Mouse (Mus musculus) intestine, embryonic 14.5 days (tissue): ENCODE data around the gene Abl1. TPM values are rescaled to one million over a fixed set of nuclear protein-coding genes. Genes with fewer than 3 reads are reported as not detected.

Experiments used
- ATAC-seq: fragments of 200-750 bp; cut with Nextera tagmentation; replicated peaks from 2 replicates; pipeline ENCODE4 v1.8.0; 2017; ENCODE audit warnings: low read depth, moderate number of reproducible peaks, moderate TSS enrichment, moderate library complexity; ENCODE audit not compliant: low FRiP score, low TSS enrichment
- DNase-seq: peaks from one replicate; pipeline ENCODE4 v3.0.0-alpha.2; 2018; ENCODE audit warnings: low spot score
- H3K27ac ChIP-seq: fragments of 300-500 bp; sonication (generic); 2 replicates; pipeline ENCODE4 v1.5.1; 2014; ENCODE audit warnings: low read depth, mild to moderate bottlenecking, control low read depth
- H3K27me3 ChIP-seq: fragments of 300-500 bp; sonication (generic); replicated peaks from 2 replicates; pipeline ENCODE4 v1.6.1; 2014; ENCODE audit warnings: low read length, control low read depth; ENCODE audit not compliant: control insufficient read depth, insufficient read depth
- H3K36me3 ChIP-seq: fragments of 300-500 bp; sonication (generic); 2 replicates; pipeline ENCODE4 v1.6.1; 2014; ENCODE audit warnings: low read length, control low read depth; ENCODE audit not compliant: control insufficient read depth, insufficient read depth
- H3K4me1 ChIP-seq: fragments of 300-500 bp; sonication (generic); replicated peaks from 2 replicates; pipeline ENCODE4 v1.6.1; 2014; ENCODE audit warnings: low read length, control low read depth, mixed read lengths; ENCODE audit not compliant: control insufficient read depth, insufficient read depth
- H3K4me2 ChIP-seq: fragments of 300-500 bp; sonication (generic); 2 replicates; pipeline ENCODE4 v1.6.1; 2014; ENCODE audit warnings: low read length
- H3K4me3 ChIP-seq: fragments of 300-500 bp; sonication (generic); 2 replicates; pipeline ENCODE4 v1.5.1; 2014; ENCODE audit warnings: low read depth, low read length, control low read depth, mixed read lengths
- H3K9ac ChIP-seq: fragments of 300-500 bp; sonication (generic); 2 replicates; pipeline ENCODE4 v1.6.1; 2014; ENCODE audit warnings: mild to moderate bottlenecking, low read length
- H3K9me3 ChIP-seq: fragments of 300-500 bp; sonication (generic); 2 replicates; pipeline ENCODE4 v1.6.1; 2016; ENCODE audit warnings: low read length, control low read depth; ENCODE audit not compliant: control insufficient read depth
- WGBS: fragments of 180-500 bp; shearing (Covaris S2); extraction: QIAGEN DNeasy Blood & Tissue Kit; methylation state at CpG from one replicate; pipeline ENCODE4 v1.1.7; 2014; 5-methylcytosine and 5-hydroxymethylcytosine counted together
- polyA plus RNA-seq: library from polyadenylated mRNA; unstranded; fragments of >200 nt; fragmentation: Nextera tagmentation; extraction: Ambion mirVana; gene quantifications from 2 replicates; pipeline ENCODE4 v1.2.1, GENCODE M21; 2014

Gene Abl1
- polyA plus RNA-seq, 1 experiment from 2014 or later: 48.1 TPM

- Histone ChIP-seq H3K36me3 (no peaks in the 10 kb centered on the region), H3K4me3 (no peak overlapping the region), H3K4me1 (peaks cover 12% of the 10 kb centered on the region; the same call in 1 of the 2 replicates), H3K9ac (no peak overlapping the region), H3K9me3 (no peaks in the 10 kb centered on the region), H3K27me3 (no peaks in the 10 kb centered on the region), H3K4me2 (no peak overlapping the region), H3K27ac (no peak overlapping the region)
- 87% methylated on average over 7 of the region's 7 CpGs for WGBS
- DNase-seq (no peak), ATAC-seq (no peak)
These were observed 36.7 kb downstream of the Abl1 start for GRCm38 (mm10) chr2:31724730-31725490.

DNA sequence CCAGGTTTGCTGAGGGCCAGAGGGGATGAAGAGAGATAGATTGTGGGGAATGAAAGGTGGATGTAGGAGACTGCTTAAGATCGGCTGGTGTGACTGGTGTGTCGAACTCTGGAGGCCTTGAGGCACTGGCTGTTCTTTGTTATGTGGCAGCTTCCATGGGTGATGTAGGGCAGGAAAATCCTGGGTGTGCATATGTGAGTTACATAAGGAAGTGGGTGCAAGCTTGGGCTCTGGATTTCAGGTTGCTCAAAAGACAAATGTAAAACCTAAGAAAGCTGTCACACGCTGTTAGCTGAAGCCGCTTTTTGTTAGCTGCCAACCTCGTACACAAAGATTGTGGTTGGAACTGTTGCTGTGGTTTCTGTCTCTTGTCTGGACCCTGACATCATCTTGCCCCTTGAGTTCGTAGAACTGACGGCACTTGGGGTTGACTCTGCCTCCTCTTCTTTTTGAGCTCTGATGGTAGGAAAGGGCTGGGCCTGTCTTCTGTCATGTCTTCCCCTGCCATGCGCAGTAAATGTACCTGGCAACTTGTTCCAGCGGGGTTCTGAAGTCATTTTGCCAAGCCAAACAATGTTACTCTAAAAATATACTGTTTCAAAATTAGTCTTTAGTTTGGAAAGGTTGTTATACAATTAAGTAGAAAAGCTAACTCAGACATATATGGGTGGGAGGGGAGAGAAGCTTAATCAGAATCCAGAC lies 39.6 kb downstream of the Abl1 start:
- DNase-seq (no peak), ATAC-seq (no peak)
- H3K4me3 ChIP-seq: no peak overlapping the region
- no peaks in the 10 kb centered on the region for H3K9me3 ChIP-seq
- H3K27me3 ChIP-seq: no peaks in the 10 kb centered on the region
- no peak overlapping the region for H3K4me2 ChIP-seq
- H3K36me3 ChIP-seq: no peaks in the 10 kb centered on the region
- no peak overlapping the region for H3K9ac ChIP-seq
- no peak overlapping the region for H3K27ac ChIP-seq
- 69% methylated on average over 9 of the region's 9 CpGs for WGBS
- H3K4me1 ChIP-seq: peaks cover 9% of the 10 kb centered on the region; the same call in 1 of the 2 replicates

DNA sequence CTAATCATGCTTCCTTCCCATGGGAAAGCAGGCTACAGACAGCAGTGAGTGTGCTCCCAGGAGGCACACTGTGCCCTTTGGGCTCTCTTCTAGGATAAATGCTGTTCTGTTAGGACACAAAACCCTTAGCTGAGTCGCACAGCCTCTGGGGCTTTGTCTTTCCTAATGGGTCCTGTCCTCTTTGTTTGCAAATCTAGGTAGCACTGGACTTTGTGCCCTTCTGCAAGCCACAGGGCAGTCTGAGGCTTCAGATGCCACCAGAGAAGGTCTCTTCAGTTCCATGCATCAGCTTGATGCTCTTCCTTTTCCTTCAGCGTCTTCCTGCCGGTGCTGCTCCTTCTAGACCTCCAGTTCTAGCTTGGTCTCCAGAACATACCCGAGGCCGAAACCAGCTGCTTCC lies 42.5 kb downstream of the Abl1 start:
- H3K27me3 ChIP-seq: no peaks in the 10 kb centered on the region
- H3K4me2 ChIP-seq: no peak overlapping the region
- ATAC-seq: no peak
- H3K4me1 ChIP-seq: peaks cover 14% of the 10 kb centered on the region
- DNase-seq: no peak
- H3K4me3 ChIP-seq: no peak overlapping the region
- no peaks in the 10 kb centered on the region for H3K36me3 ChIP-seq
- no peak overlapping the region for H3K9ac ChIP-seq
- H3K9me3 ChIP-seq: no peaks in the 10 kb centered on the region
- no peak overlapping the region for H3K27ac ChIP-seq
- WGBS: 90% methylated on average over 5 of the region's 5 CpGs

GRCm38 (mm10) chr2:31732497-31732896 lies 44.3 kb downstream of the Abl1 start:
- Histone ChIP-seq H3K36me3 (no peaks in the 10 kb centered on the region), H3K27ac (no peak overlapping the region), H3K4me3 (no peak overlapping the region), H3K9ac (no peak overlapping the region), H3K4me1 (peaks cover 9% of the 10 kb centered on the region), H3K4me2 (no peak overlapping the region), H3K9me3 (no peaks in the 10 kb centered on the region), H3K27me3 (no peaks in the 10 kb centered on the region)
- no peak for DNase-seq
- no peak for ATAC-seq
- 56% methylated on average over 3 of the region's 3 CpGs for WGBS

GRCm38 (mm10) chr2:31733558-31733957 lies 45.4 kb downstream of the Abl1 start:
- no peaks in the 10 kb centered on the region for H3K36me3 ChIP-seq
- DNase-seq: no peak
- H3K4me1 ChIP-seq: peaks cover 5% of the 10 kb centered on the region
- no peak overlapping the region for H3K9ac ChIP-seq
- H3K27me3 ChIP-seq: no peaks in the 10 kb centered on the region
- no peak overlapping the region for H3K4me3 ChIP-seq
- WGBS: 33% methylated on average over 5 of the region's 5 CpGs
- no peaks in the 10 kb centered on the region for H3K9me3 ChIP-seq
- no peak overlapping the region for H3K4me2 ChIP-seq
- no peak for ATAC-seq
- no peak overlapping the region for H3K27ac ChIP-seq

- Histone ChIP-seq H3K4me3 (no peak overlapping the region), H3K27me3 (no peaks in the 10 kb centered on the region), H3K9me3 (no peaks in the 10 kb centered on the region), H3K4me2 (no peak overlapping the region), H3K9ac (no peak overlapping the region), H3K4me1 (peaks cover 8% of the 10 kb centered on the region; the same call in 1 of the 2 replicates), H3K27ac (no peak overlapping the region), H3K36me3 (no peaks in the 10 kb centered on the region)
- no peak for ATAC-seq
- DNase-seq: no peak
- WGBS: 73% methylated on average over 3 of the region's 3 CpGs
These were observed 50.9 kb downstream of the Abl1 start for GRCm38 (mm10) chr2:31739041-31739440.

- Histone ChIP-seq H3K27me3 (no peaks in the 10 kb centered on the region), H3K4me1 (peaks cover 22% of the 10 kb centered on the region), H3K9me3 (no peaks in the 10 kb centered on the region), H3K27ac (peak overlapping the region; percentile 33; the same call in 1 of the 2 replicates), H3K9ac (no peak overlapping the region), H3K4me2 (no peak overlapping the region), H3K4me3 (no peak overlapping the region), H3K36me3 (no peaks in the 10 kb centered on the region)
- no peak for ATAC-seq
- no peak for DNase-seq
- 64% methylated on average over 1 of the region's 1 CpGs for WGBS
These were observed 53.6 kb downstream of the Abl1 start for GRCm38 (mm10) chr2:31741728-31742127.

- ATAC-seq: no peak
- 30% methylated on average over 7 of the region's 7 CpGs for WGBS
- peak overlapping the region; percentile 33; the same call in 1 of the 2 replicates for H3K27ac ChIP-seq
These were observed 54.0 kb downstream of the Abl1 start for GRCm38 (mm10) chr2:31742134-31742533.

More at GRCm38 (mm10) chr2:31742134-31742533, 54.0 kb downstream of the Abl1 start:
- no peak for DNase-seq
- Histone ChIP-seq H3K27me3 (no peaks in the 10 kb centered on the region), H3K36me3 (no peaks in the 10 kb centered on the region), H3K4me2 (no peak overlapping the region), H3K4me1 (peaks cover 24% of the 10 kb centered on the region), H3K4me3 (no peak overlapping the region), H3K9me3 (no peaks in the 10 kb centered on the region), H3K9ac (no peak overlapping the region)
